Mouse (Mus musculus) forebrain, postnatal 0 days (tissue): ENCODE results near the gene Mrpl50. TPM values are rescaled to one million over a fixed set of nuclear protein-coding genes. Genes with fewer than 3 reads are reported as not detected.
A peak's percentile ranks its signal among the peaks of the same experiment; 100 is the strongest.

Experiments
- ATAC-seq: fragments of 200-750 bp; cut with Nextera tagmentation; 2 replicates; pipeline ENCODE4 v1.8.0; 2017; ENCODE audit warnings: mild to moderate bottlenecking, moderate library complexity
- DNase-seq: peaks from one replicate; pipeline ENCODE4 v3.0.0-alpha.2; 2015
- H3K27ac ChIP-seq: fragments of 300-500 bp; sonication (generic); 2 replicates; pipeline ENCODE4 v1.5.1; 2014; ENCODE audit warnings: low read depth, mild to moderate bottlenecking, antibody characterized with exemption, low read length, moderate library complexity, mixed read lengths
- H3K27me3 ChIP-seq: fragments of 300-500 bp; sonication (generic); 2 replicates; pipeline ENCODE4 v1.6.1; 2014; ENCODE audit warnings: mild to moderate bottlenecking, low read length, mixed read lengths; ENCODE audit not compliant: insufficient read depth
- H3K36me3 ChIP-seq: fragments of 300-500 bp; sonication (generic); 2 replicates; pipeline ENCODE4 v1.6.1; 2014; ENCODE audit warnings: mild to moderate bottlenecking, moderate library complexity; ENCODE audit not compliant: insufficient read depth
- H3K4me1 ChIP-seq: fragments of 300-500 bp; sonication (generic); 2 replicates; pipeline ENCODE4 v1.6.1; 2014; ENCODE audit warnings: antibody characterized with exemption; ENCODE audit not compliant: insufficient read depth
- H3K4me2 ChIP-seq: fragments of 300-500 bp; sonication (generic); 2 replicates; pipeline ENCODE4 v1.6.1; 2014; ENCODE audit warnings: low read depth, mild to moderate bottlenecking, moderate library complexity
- H3K4me3 ChIP-seq: fragments of 300-500 bp; sonication (generic); 2 replicates; pipeline ENCODE4 v1.5.1; 2014; ENCODE audit warnings: low read depth, low read length, mixed read lengths
- H3K9ac ChIP-seq: fragments of 300-500 bp; sonication (generic); 2 replicates; pipeline ENCODE4 v1.6.1; 2014; ENCODE audit warnings: mild to moderate bottlenecking
- H3K9me3 ChIP-seq: fragments of 300-500 bp; sonication (generic); 2 replicates; pipeline ENCODE4 v1.6.1; 2016; ENCODE audit warnings: low read length
- CTCF ChIP-seq: sonication (generic); IDR thresholded peaks from 2 replicates; pipeline ENCODE4 v1.5.1; 2016; ENCODE audit warnings: antibody characterized with exemption, control low read depth, low read depth
- WGBS: fragments of 180-500 bp; shearing (Covaris S2); extraction: QIAGEN DNeasy Blood & Tissue Kit; methylation state at CpG from one replicate; pipeline ENCODE4 v1.1.7; 2014; 5-methylcytosine and 5-hydroxymethylcytosine counted together
- polyA plus RNA-seq: library from polyadenylated mRNA; unstranded; fragments of >200 nt; fragmentation: Nextera tagmentation; extraction: Ambion mirVana; gene quantifications from 2 replicates; pipeline ENCODE4 v1.2.1, GENCODE M21; 2015
- total RNA-seq: library from RNA; depleted of rRNA; stranded (reverse); fragments of >200 nt; gene quantifications from 2 replicates; pipeline ENCODE4 v1.2.3, GENCODE M21; 2014; rRNA removed

The Mrpl50 gene
- 49.3 and 55.2 TPM in 2 replicates for total RNA-seq
- polyA plus RNA-seq = 74.1 and 74.6 TPM in 2 replicates

DNA sequence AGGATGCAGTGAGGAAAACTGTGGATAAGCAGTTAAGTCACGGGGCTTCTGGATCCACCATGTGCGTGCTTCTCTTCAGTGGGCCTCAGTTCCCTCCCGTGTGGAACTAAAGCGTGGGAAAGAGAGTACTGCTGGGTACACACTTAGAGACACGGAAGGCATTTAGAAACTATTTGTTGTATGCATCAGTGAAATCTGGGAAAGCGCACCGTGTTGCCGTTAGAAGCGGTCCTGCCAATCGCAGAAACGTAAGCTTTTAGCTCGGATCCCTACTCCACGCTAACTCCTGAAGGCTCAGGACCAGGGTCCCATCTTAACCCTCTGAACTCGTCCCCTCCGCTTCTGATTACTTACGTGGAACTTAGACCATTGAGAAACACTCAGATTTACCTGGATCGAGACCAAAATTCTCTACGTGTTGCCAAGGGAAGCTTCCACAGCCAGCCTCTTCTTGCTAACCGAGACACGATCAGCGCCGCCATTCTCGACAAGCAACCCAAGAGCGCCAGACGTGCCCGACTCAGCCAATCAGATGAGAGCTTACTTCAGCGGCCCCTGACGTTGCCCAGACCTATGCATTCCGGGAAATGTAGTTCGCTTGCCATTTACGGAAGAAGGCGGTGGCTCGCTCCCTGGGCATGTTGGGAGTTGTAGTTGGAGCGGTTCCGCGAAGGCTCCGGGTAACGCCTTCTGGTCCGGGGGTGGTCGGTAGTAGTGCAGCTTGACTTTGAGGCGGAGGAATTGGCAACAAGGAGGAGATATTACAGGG lies at the start of gene Mrpl50, which contains the start of gene Zfp189:
Gene Mrpl50, minus strand, starts transcription at position 522 of the 769 bp plus-strand sequence.
Gene Zfp189, plus strand, starts transcription at position 605 of the 769 bp plus-strand sequence.
- ATAC-seq = peak; percentile 100
- 2% methylated on average over 41 of the region's 41 CpGs for WGBS
- peak within 1 kb of the TSS; percentile 73 for H3K27ac ChIP-seq

GRCm38 (mm10) chr4:49567613-49568012 lies 46.7 kb upstream of the Mrpl50 start:
- Histone ChIP-seq H3K9ac (no peak overlapping the region), H3K27me3 (no peaks in the 10 kb centered on the region), H3K27ac (no peak overlapping the region), H3K4me2 (no peak overlapping the region), H3K9me3 (no peaks in the 10 kb centered on the region), H3K4me3 (no peak overlapping the region), H3K36me3 (no peaks in the 10 kb centered on the region), H3K4me1 (no peaks in the 10 kb centered on the region)
- 17% methylated on average over 3 of the region's 3 CpGs for WGBS
- DNase-seq = peak; percentile 66
- peak; percentile 85 for TF ChIP-seq CTCF
- peak; percentile 68 for ATAC-seq

More for the DNA sequence above, at the start of gene Mrpl50, which contains the start of gene Zfp189:
- peak; percentile 98 for DNase-seq
- Histone ChIP-seq H3K4me2 (peak within 1 kb of the TSS; percentile 60), H3K36me3 (0 out of 2 replicates have a peak, but pooled peaks cover 5% of the 10 kb centered on the region), H3K9ac (peak within 1 kb of the TSS; percentile 58), H3K4me1 (peaks cover 10% of the 10 kb centered on the region; the same call in 1 of the 2 replicates), H3K9me3 (no peaks in the 10 kb centered on the region), H3K27me3 (no peaks in the 10 kb centered on the region), H3K4me3 (peak within 1 kb of the TSS; percentile 57)
- no peak for TF ChIP-seq CTCF

- H3K4me3 ChIP-seq = no peak overlapping the region
- TF ChIP-seq CTCF = no peak
- H3K36me3 ChIP-seq = no peaks in the 10 kb centered on the region
- DNase-seq = peak; percentile 43
- H3K4me2 ChIP-seq = peak overlapping the region; percentile 15; the same call in 1 of the 2 replicates
- H3K4me1 ChIP-seq = no peaks in the 10 kb centered on the region
- no peak overlapping the region for H3K27ac ChIP-seq
- peak; percentile 90 for ATAC-seq
- H3K9ac ChIP-seq = no peak overlapping the region
- WGBS = 47% methylated on average over 20 of the region's 20 CpGs
- H3K9me3 ChIP-seq = no peaks in the 10 kb centered on the region
- H3K27me3 ChIP-seq = no peaks in the 10 kb centered on the region
Measured at GRCm38 (mm10) chr4:49559915-49560772, 39.3 kb upstream of the Mrpl50 start.

- no peak for DNase-seq
Measured at GRCm38 (mm10) chr4:49558181-49558580, 37.3 kb upstream of the Mrpl50 start.

GRCm38 (mm10) chr4:49557375-49557774 lies 36.5 kb upstream of the Mrpl50 start:
- 100% methylated on average over 7 of the region's 7 CpGs for WGBS
- H3K4me1 ChIP-seq = no peaks in the 10 kb centered on the region
- H3K27ac ChIP-seq = no peak overlapping the region
- no peak for ATAC-seq
- DNase-seq = no peak
- TF ChIP-seq CTCF = no peak
- no peaks in the 10 kb centered on the region for H3K27me3 ChIP-seq
- H3K9me3 ChIP-seq = no peaks in the 10 kb centered on the region
- no peak overlapping the region for H3K9ac ChIP-seq
- H3K36me3 ChIP-seq = no peaks in the 10 kb centered on the region
- H3K4me3 ChIP-seq = no peak overlapping the region
- no peak overlapping the region for H3K4me2 ChIP-seq

More at GRCm38 (mm10) chr4:49558181-49558580, 37.3 kb upstream of the Mrpl50 start:
- Histone ChIP-seq H3K27ac (no peak overlapping the region), H3K36me3 (no peaks in the 10 kb centered on the region), H3K4me1 (no peaks in the 10 kb centered on the region), H3K4me2 (no peak overlapping the region), H3K27me3 (no peaks in the 10 kb centered on the region), H3K4me3 (no peak overlapping the region), H3K9ac (no peak overlapping the region), H3K9me3 (no peaks in the 10 kb centered on the region)
- no peak for TF ChIP-seq CTCF
- no peak for ATAC-seq
- 82% methylated on average over 2 of the region's 2 CpGs for WGBS

GRCm38 (mm10) chr4:49553380-49553779 lies 32.5 kb upstream of the Mrpl50 start:
- H3K9ac ChIP-seq = no peak overlapping the region
- no peaks in the 10 kb centered on the region for H3K27me3 ChIP-seq
- H3K4me3 ChIP-seq = no peak overlapping the region
- no peak overlapping the region for H3K27ac ChIP-seq
- H3K9me3 ChIP-seq = no peaks in the 10 kb centered on the region
- H3K4me1 ChIP-seq = no peaks in the 10 kb centered on the region
- no peak for TF ChIP-seq CTCF
- no peak overlapping the region for H3K4me2 ChIP-seq
- H3K36me3 ChIP-seq = no peaks in the 10 kb centered on the region
- ATAC-seq = no peak
- 90% methylated on average over 5 of the region's 5 CpGs for WGBS
- no peak for DNase-seq
